Mouse (Mus musculus) small intestine, adult 2 months (tissue): ENCODE measurements around the gene Rfc3.

Experiments
- CTCF ChIP-seq: fragments of 200-500 bp; IDR thresholded peaks from 2 replicates; pipeline ENCODE4 v1.5.1; 2012; ENCODE audit warnings: low read depth, mild to moderate bottlenecking, control low read depth, inconsistent platforms, low read length, moderate library complexity, mixed read lengths; ENCODE audit not compliant: insufficient replicate concordance, insufficient read length; ENCODE audit errors: extremely low read depth
- POLR2A ChIP-seq: fragments of 200-500 bp; IDR thresholded peaks from 2 replicates; pipeline ENCODE4 v1.6.1; 2012; ENCODE audit warnings: low read depth, mild to moderate bottlenecking, control low read depth, inconsistent platforms, low read length, moderate library complexity

GRCm38 (mm10) chr5:151644845-151645244 lies 6.2 kb downstream of the Rfc3 start:
- TF ChIP-seq CTCF (peak; percentile 43; the same call in 1 of the 2 replicates), POLR2A (no peak)
